Mouse (Mus musculus): ENCODE data around the gene Smad1.

GRCm38 (mm10) chr8:79362430-79362829 is 36.9 kb downstream of the Smad1 start:
- TF ChIP-seq POLR2A (IDR thresholded peaks at IDR 0.05; ENCODE audit: control insufficient read depth, low read depth, low read length) (no peak), CTCF (IDR thresholded peaks at IDR 0.05; ENCODE audit: control insufficient read depth, insufficient read depth, insufficient replicate concordance, low read depth, low read length) (no peak)

Data from testis, adult 2 months (tissue).